Mouse (Mus musculus) olfactory bulb, adult 2 months (tissue): ENCODE data around the gene 6430548M08Rik.

Source experiments
- CTCF ChIP-seq: fragments of 200-500 bp; IDR thresholded peaks from 2 replicates; pipeline ENCODE4 v1.5.1; 2012; ENCODE audit warnings: low read depth, mild to moderate bottlenecking, low read length, moderate library complexity; ENCODE audit not compliant: insufficient read depth
- POLR2A ChIP-seq: fragments of 200-500 bp; IDR thresholded peaks from 2 replicates; pipeline ENCODE4 v1.6.1; 2012; ENCODE audit warnings: mild to moderate bottlenecking, low read depth, low read length, moderate library complexity; ENCODE audit not compliant: insufficient read depth

GRCm38 (mm10) chr8:120118847-120119246, 4.9 kb downstream of the 6430548M08Rik start:
- TF ChIP-seq CTCF (no peak), POLR2A (no peak)
